Mouse (Mus musculus): Measurements from ENCODE around the gene Tmem132d. TPM values are rescaled to one million over a fixed set of nuclear protein-coding genes. Genes with fewer than 3 reads are reported as not detected.

Tmem132d gene
- polyA plus RNA-seq, 1 experiment, result not detected

- Histone ChIP-seq H3K4me1 (ENCODE audit: control insufficient read depth, insufficient read depth, low read length) (no peaks in the 10 kb centered on the region), H3K4me3 (ENCODE audit: insufficient read depth, low read length) (no peak overlapping the region), H3K27ac (ENCODE audit: insufficient read depth, low read length) (no peak overlapping the region)
- no peak for TF ChIP-seq POLR2A (IDR thresholded peaks at IDR 0.05; ENCODE audit: low read depth, low read length)
- TF ChIP-seq CTCF (IDR thresholded peaks at IDR 0.05; ENCODE audit: borderline replicate concordance, insufficient read depth, low read length), result no peak
Measured at GRCm38 (mm10) chr5:128441121-128441520, 8.2 kb upstream of the Tmem132d start.

- Histone ChIP-seq H3K27ac (ENCODE audit: insufficient read depth, low read length) (no peak overlapping the region), H3K4me3 (ENCODE audit: insufficient read depth, low read length) (no peak overlapping the region), H3K4me1 (ENCODE audit: control insufficient read depth, insufficient read depth, low read length) (no peaks in the 10 kb centered on the region)
- TF ChIP-seq POLR2A (IDR thresholded peaks at IDR 0.05; ENCODE audit: low read depth, low read length) (no peak), CTCF (IDR thresholded peaks at IDR 0.05; ENCODE audit: borderline replicate concordance, insufficient read depth, low read length) (peak; percentile 81)
Measured at GRCm38 (mm10) chr5:128439828-128440227, 7.0 kb upstream of the Tmem132d start.

GRCm38 (mm10) chr5:128438078-128438477 lies 5.2 kb upstream of the Tmem132d start:
- H3K4me1 ChIP-seq (ENCODE audit: control insufficient read depth, insufficient read depth, low read length), result no peaks in the 10 kb centered on the region
- H3K4me3 ChIP-seq (ENCODE audit: insufficient read depth, low read length), result no peak overlapping the region
- no peak overlapping the region for H3K27ac ChIP-seq (ENCODE audit: insufficient read depth, low read length)
- TF ChIP-seq POLR2A (IDR thresholded peaks at IDR 0.05; ENCODE audit: low read depth, low read length) (no peak), CTCF (IDR thresholded peaks at IDR 0.05; ENCODE audit: borderline replicate concordance, insufficient read depth, low read length) (no peak)

GRCm38 (mm10) chr5:128436909-128437308 lies 4.0 kb upstream of the Tmem132d start:
- TF ChIP-seq CTCF (IDR thresholded peaks at IDR 0.05; ENCODE audit: borderline replicate concordance, insufficient read depth, low read length) (no peak), POLR2A (IDR thresholded peaks at IDR 0.05; ENCODE audit: low read depth, low read length) (no peak)
- no peaks in the 10 kb centered on the region for H3K4me1 ChIP-seq (ENCODE audit: control insufficient read depth, insufficient read depth, low read length)

GRCm38 (mm10) chr5:128435683-128436082 lies 2.8 kb upstream of the Tmem132d start:
- Histone ChIP-seq H3K27ac (ENCODE audit: insufficient read depth, low read length) (no peak overlapping the region), H3K4me3 (ENCODE audit: insufficient read depth, low read length) (no peak overlapping the region), H3K4me1 (ENCODE audit: control insufficient read depth, insufficient read depth, low read length) (no peaks in the 10 kb centered on the region)
- TF ChIP-seq CTCF (IDR thresholded peaks at IDR 0.05; ENCODE audit: borderline replicate concordance, insufficient read depth, low read length) (no peak), POLR2A (IDR thresholded peaks at IDR 0.05; ENCODE audit: low read depth, low read length) (no peak)

More at GRCm38 (mm10) chr5:128436909-128437308, 4.0 kb upstream of the Tmem132d start:
- Histone ChIP-seq H3K27ac (ENCODE audit: insufficient read depth, low read length) (no peak overlapping the region), H3K4me3 (ENCODE audit: insufficient read depth, low read length) (no peak overlapping the region)

GRCm38 (mm10) chr5:128433786-128434185 lies 909 bp upstream of the Tmem132d start:
- Histone ChIP-seq H3K4me3 (ENCODE audit: insufficient read depth, low read length) (no peak overlapping the region), H3K27ac (ENCODE audit: insufficient read depth, low read length) (no peak overlapping the region), H3K4me1 (ENCODE audit: control insufficient read depth, insufficient read depth, low read length) (no peaks in the 10 kb centered on the region)
- TF ChIP-seq POLR2A (IDR thresholded peaks at IDR 0.05; ENCODE audit: low read depth, low read length) (no peak), CTCF (IDR thresholded peaks at IDR 0.05; ENCODE audit: borderline replicate concordance, insufficient read depth, low read length) (no peak)

- TF ChIP-seq POLR2A (IDR thresholded peaks at IDR 0.05; ENCODE audit: low read depth, low read length), result no peak
- no peak overlapping the region for H3K4me3 ChIP-seq (ENCODE audit: insufficient read depth, low read length)
- H3K27ac ChIP-seq (ENCODE audit: insufficient read depth, low read length), result no peak overlapping the region
- no peaks in the 10 kb centered on the region for H3K4me1 ChIP-seq (ENCODE audit: control insufficient read depth, insufficient read depth, low read length)
Measured at GRCm38 (mm10) chr5:128432422-128432821, 455 bp downstream of the Tmem132d start.

GRCm38 (mm10) chr5:128424636-128425035 lies 8.2 kb downstream of the Tmem132d start:
- H3K4me3 ChIP-seq (ENCODE audit: insufficient read depth, low read length), result no peak overlapping the region
- H3K27ac ChIP-seq (ENCODE audit: insufficient read depth, low read length), result no peak overlapping the region
- TF ChIP-seq CTCF (IDR thresholded peaks at IDR 0.05; ENCODE audit: borderline replicate concordance, insufficient read depth, low read length) (no peak), POLR2A (IDR thresholded peaks at IDR 0.05; ENCODE audit: low read depth, low read length) (no peak)
- H3K4me1 ChIP-seq (ENCODE audit: control insufficient read depth, insufficient read depth, low read length), result no peaks in the 10 kb centered on the region

- TF ChIP-seq POLR2A (IDR thresholded peaks at IDR 0.05; ENCODE audit: low read depth, low read length), result no peak
- no peak for TF ChIP-seq CTCF (IDR thresholded peaks at IDR 0.05; ENCODE audit: borderline replicate concordance, insufficient read depth, low read length)
- Histone ChIP-seq H3K4me3 (ENCODE audit: insufficient read depth, low read length) (no peak overlapping the region), H3K4me1 (ENCODE audit: control insufficient read depth, insufficient read depth, low read length) (no peaks in the 10 kb centered on the region), H3K27ac (ENCODE audit: insufficient read depth, low read length) (no peak overlapping the region)
Measured at GRCm38 (mm10) chr5:128424213-128424612, 8.7 kb downstream of the Tmem132d start.

GRCm38 (mm10) chr5:128422090-128422489 lies 10.8 kb downstream of the Tmem132d start:
- Histone ChIP-seq H3K4me3 (ENCODE audit: insufficient read depth, low read length) (no peak overlapping the region), H3K27ac (ENCODE audit: insufficient read depth, low read length) (no peak overlapping the region), H3K4me1 (ENCODE audit: control insufficient read depth, insufficient read depth, low read length) (no peaks in the 10 kb centered on the region)
- TF ChIP-seq CTCF (IDR thresholded peaks at IDR 0.05; ENCODE audit: borderline replicate concordance, insufficient read depth, low read length) (no peak), POLR2A (IDR thresholded peaks at IDR 0.05; ENCODE audit: low read depth, low read length) (no peak)

Measured in embryonic fibroblast, embryonic 13.5 days (primary cell).